Mouse (Mus musculus): ENCODE results near the gene Myef2.
A peak's percentile ranks its signal among the peaks of the same experiment; 100 is the strongest.
"Not testable (repeated sequence)": the region's sequence is repeated elsewhere in the genome, so short reads cannot be mapped to it uniquely, and the experiment has no call there.

The Myef2 gene

DNA sequence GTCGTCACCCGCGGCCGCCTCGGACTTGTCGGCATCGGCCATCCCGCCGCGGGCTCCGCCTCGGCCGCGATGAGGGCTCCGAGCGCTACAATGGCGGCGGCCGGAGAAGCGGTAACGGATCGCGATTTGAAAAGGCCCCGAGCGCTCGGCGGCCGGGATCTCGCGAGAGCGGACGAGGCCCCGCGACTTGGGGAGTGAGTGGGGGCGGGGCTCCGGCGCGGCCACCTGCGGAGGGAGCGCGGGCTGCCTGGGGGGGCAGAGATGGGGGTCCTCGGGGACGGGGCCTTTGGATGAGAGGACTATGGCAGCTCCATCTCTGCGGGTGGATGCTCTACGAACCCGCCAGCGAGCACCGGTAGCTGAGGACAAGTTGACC is at the start of gene Myef2:
TSS of gene Myef2 (minus strand) at position 185 of the 376 bp plus-strand sequence.
- peak; percentile 91 for DNase-seq (ENCODE audit: low read depth)

DNA sequence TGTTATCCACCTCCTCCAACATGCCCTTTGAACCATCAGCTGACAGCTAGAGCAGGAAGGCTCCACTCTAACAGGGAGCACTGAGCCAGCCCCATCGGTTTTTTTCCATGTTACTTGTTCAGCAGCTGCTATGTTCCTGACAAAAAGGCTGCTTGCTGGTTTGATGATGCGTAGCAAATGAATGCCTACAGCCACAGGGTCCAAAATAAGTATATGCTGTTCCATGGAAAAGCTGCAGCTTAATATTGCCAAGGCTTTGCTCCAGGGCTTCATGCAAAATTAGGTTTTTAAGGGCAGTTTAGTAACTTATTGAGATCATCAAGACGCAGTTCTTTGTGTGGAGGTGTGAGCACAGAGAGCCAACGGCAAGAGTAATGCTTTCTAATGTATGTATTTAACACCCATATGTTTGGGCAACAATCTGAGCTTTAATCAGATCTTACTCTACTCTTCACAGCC is 38.6 kb upstream of the Myef2 start:
- no peak for DNase-seq (ENCODE audit: low read depth)

DNA sequence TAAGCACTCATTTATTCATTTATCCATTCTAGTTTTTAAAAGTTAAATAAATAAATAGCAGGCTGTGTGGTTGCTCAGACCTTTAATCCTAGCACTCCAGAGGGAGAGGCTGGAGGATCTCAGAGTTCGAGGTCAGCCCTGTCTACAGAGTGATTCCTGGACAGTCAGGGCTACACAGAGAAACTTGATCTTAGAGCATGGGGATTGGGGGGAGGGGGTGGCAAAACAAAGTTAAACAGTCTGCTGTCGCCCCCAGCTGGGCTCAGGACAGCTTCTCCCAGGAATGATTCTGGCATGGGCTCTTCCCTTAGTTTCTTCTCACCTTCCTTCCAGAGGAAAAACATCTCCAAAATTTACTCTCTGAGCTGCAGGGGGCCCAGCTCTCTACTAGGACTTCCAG is 32.0 kb upstream of the Myef2 start:
- no peak for DNase-seq (ENCODE audit: low read depth)

DNA sequence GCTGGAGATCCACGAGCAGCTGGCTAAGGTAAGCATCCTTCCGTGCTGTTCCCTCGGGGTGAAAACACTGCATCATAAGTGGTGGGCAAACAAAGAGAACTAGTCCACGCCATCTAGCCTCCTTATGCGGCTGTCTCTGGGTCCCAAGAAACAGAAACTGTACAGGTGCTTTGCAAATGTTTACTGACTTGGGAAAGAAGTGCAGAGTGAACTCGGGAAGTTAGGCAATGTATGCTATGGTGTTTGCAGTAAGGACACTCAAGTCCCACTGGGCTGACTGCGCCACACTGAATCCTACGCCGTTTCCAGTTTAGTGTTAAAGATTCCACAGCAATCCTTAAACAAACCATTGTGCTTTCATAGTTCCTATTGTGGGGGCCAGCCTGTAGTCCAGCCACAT is 30.8 kb upstream of the Myef2 start:
- DNase-seq (ENCODE audit: low read depth): no peak

DNA sequence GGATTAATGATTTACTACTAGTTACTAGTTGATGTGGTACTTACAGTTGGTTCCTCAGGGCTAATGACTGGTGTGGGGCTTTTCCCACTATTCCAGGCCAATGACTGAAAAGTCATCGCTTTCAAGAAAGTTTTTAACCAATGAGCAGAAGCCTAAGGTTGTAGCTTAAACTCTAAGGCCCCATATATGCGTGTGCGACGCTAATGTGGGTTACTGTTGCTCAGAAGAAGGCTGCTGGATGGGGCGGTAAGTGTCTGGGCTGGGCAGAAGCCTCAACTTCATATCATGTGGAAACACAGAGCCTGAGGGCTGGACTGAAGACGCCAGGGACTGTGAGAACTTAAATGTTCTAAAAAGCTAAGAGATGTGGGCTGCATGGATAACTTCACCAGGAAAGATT is 28.9 kb upstream of the Myef2 start, which contains the start of gene Slc12a1:
TSS of gene Slc12a1 (plus strand) at position 118 of the 400 bp plus-strand sequence.
- DNase-seq (ENCODE audit: low read depth): no peak

DNA sequence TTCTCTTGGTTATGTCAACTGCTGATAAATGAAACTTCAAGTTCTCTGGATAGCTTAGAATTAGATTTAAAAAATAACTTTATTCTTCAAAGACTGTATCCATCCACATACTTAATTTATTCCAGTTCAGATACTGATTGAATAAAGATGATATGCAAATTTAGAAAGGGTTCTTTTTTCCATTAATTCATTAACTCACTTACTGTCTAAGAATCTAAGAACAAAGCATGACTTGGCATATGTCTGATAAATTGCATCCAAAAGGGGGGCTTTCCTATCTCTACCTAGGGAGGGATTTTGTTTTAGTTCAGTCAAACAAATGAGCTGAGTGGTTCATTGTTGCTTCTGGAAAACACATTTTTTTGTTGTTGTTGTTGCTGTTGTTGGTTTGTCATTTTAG is 18.9 kb upstream of the Myef2 start:
- DNase-seq (ENCODE audit: low read depth): no peak

DNA sequence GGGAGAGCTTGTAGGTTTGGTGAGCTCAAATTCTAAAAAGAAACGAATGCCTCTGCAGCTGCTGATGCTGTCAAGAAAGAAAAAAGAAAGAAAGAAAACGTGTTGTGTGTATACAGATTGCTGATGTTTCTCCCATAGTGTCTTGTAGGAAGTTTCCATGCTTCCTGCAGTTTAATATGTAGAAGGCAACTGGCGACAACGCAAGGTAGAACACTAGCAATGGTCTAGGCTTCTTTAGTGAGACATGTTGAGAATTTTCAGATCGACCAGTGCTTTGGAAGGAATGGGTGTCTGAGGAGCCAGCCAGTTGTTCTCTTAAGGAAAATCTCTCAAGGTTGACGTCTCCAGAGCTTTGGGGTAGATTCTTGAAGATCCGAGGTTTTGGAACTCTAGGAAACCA is 13.4 kb upstream of the Myef2 start:
- no peak for DNase-seq (ENCODE audit: low read depth)

DNA sequence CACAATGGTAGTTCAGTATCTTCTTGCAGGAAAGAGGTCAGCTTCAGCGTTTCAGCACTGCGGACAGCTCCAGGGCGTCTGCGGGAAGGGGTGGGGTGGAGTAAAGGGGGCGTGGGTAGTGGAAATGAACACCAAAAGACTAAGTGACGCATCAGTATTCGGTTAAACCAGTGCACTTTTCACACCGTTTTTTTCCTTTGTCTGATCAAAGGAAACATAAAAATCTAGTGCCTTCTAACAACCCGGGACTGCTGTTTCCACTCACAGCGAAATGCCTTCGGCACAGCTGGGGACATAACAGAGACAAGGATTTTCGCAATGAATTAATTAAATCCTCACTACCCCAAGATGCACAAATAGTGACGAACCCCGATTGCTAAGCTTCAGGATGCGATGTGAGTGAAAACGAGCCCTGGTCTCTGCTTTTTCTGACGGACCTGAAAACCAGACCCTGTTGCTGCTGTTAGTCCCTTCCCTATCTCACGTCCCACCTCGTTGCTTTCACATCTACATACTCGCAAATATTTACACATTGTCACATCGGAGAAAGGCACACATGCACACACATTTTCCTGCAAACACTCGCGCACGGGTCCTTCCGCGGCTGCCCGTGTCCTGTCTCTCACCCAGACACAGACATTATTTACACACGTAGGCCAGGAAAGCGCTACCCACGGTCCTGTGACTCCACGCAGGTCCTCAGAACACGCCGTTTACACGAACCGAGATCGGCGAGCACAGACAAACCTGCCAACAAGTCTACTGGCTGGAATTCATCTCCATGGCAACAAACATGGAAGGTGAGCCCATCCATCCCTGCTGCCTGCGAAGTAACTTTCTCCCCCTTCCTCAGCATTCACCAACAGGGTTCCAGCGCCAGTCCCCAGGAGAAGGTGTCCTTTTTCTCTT is 12.7 kb upstream of the Myef2 start, which contains the start of gene Ctxn2:
TSS of gene Ctxn2 (plus strand) at position 790 of the 909 bp plus-strand sequence.
- peak; percentile 79 for DNase-seq (ENCODE audit: low read depth)

DNA sequence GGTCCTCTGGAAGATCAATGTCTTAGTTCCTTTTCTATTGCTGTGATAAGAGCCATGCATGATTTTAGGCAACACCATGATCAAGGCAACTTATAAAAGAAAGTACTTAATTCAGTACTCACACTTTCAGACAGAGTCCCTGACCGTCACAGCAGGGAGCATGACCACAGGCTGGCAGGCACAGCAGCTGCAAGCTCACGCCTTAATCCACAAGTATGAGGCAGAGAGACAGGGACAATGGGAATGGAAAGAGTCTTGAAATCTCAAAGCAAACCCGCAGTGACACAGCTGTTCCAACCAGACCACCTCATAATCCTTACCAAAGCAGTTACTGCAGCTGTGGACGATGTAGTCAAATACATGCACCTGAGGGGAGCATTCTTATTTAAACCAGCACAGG is 10.7 kb upstream of the Myef2 start:
- no peak for DNase-seq (ENCODE audit: low read depth)

DNA sequence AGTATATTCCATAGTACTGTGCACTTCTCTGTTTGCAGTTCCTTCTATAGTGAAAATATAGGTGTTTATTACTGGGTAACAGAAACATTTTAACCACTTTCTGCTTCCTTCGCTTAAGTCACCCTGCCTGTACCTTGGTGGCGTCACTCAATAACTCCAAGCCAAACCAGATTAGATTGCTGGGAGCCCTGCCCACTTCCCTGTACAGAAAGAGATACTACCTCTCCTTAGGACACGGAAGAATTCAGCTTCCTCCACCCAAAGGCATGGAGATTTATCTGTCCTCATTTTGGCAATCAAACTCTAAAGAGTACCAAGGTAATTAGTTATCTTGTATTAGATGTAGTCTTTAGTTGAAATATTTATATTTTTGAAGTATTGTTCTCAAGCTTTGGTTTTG is 3.3 kb upstream of the Myef2 start:
- DNase-seq (ENCODE audit: low read depth): no peak

DNA sequence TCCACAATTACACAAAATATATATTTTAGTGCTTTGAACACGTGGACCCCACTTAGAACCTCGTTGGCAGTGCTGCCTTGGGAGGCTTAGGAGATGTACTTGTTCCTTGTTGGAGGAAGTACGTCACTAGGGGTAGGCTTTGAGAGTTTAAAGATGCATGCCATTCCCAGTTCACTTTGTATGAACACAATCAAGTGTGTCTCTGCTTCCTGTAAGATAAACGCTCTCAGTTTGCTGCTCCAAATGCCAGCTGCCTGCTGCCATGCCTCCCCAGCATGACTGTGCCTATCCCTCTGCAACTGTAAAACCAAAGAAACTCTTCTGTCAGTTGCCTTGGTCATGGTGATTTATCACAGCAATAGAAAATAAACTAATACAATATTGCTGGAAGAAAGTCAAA is 2.4 kb upstream of the Myef2 start:
- no peak for DNase-seq (ENCODE audit: low read depth)

DNA sequence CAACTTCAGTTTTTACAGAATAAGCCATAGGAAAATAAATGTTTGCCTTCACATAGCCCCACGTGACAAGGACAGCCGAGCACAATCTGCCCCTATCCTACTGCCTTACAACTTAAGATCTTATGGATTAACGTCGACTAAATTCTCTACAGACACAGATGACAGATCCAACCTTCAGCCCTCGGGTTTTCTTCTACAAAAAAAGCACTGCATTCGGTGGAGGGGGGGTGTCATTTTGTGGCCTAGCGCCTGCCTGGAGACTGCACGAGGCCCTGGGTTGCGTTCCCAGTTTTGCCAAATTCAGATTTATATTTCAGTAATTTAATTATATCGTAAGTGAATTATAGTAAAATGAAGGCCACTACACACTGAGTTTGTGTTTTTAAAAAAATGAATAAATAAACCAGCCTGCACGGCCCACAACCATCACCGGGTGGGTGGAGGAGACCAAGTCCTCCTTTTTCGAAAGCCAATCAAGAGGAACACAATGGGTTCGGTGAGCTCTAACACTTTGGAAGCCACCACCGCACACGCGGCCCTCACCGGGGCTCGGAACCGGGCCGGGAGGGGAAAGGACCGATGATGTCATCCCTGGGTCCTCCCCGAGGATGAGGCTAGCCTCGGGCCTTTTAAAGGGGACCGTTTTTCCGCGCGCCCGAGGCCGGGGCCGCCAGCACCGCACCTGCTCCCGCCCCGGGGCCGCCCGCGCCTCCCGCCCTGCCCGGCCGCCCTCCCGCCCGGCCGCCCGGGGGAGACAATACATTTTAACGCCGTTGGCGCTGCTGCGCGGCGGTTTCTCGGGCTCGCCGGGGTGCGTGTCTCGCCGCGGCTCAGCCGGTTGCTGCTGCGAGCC is 611 bp downstream of the Myef2 start:
- peak; percentile 71 for DNase-seq (ENCODE audit: low read depth)

DNA sequence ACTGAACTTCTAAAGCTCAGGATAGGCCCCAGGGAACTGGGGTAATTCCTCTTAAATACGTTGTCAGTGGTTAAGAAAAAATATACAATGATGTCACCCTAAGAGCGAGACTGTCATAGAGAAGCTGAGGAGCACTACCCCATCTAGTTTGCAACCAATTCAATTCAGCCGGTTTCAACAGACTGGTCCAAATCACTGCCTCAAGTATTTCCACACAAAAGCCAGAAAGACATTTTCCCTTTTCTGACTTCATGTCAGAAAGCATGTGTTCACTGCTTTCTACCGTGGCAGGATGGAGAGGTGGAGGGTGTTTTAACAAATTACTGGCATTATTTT is 1.2 kb downstream of the Myef2 start:
- peak; percentile 51 for DNase-seq (ENCODE audit: low read depth)

DNA sequence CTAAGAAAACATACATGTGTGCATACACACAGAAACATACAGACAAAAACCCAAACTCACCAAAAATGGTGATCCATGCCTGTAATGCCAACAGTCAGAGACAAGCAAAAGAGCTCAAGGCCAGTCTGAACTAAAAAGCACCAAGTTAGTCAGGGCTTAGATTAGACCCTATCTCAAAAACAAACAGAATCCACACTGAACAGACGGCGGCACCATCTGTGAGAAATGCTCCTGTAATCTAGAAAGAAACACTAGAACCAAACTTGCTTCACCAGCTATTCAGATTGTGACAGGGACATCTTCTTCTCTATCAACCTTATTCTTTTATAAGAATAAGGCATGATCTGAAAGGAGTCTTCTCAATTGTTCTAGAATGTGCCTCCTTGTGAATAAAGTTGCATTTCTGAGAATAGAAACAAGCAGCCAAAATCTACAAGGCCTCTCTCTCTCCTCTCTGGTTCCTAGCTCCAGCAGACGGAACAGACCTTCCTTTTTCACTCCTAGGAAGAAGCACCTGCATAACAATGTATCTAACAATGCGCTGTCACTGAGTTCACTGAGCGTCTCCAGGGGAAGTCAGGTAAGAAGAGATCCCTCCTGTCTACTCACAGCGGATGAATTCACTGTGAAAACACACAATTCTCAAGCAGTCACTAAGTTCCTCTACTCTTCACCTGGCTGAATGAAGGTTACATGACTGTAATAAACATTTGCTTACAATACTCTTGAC is 3.9 kb downstream of the Myef2 start:
- no peak for DNase-seq (ENCODE audit: low read depth)

DNA sequence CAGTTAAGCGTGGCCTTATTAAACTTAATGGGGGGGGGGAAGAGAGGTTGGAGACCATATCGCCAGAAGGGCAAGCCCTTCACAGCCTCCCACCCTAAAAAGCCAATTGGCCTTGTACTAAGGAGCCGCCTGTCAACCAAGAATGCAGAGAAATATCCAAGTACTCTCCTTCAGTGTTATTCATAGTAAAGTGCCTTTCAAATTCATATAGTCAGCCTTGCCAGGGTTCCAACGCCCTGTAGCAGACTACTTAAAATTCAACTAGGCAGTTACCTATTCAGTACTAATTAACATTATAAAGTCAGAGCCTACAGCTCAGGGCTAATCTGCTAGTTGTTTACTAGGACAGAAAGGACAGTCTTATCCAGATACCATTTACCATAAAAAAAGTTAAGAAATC is 16.9 kb downstream of the Myef2 start:
- not testable (repeated sequence) for DNase-seq (ENCODE audit: low read depth)

DNA sequence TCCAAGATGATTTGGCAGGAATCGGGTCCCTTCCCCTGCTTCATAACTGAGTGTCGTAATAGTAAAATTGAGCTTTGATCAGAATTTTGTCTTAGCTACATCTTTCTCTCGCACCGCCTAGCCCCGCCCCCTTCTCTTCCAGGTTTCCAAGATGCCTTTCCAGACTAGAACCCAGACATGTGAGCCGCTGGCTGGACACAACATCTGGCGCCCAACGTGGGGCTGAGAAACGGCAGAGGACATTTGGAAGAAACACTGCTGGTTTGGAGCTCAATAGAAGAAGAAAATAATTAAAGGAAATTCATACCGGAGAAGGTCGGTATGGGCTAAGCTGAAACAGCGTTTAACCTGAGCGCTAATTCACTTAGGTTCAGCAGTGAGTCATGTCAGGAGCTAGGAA is 19.0 kb downstream of the Myef2 start:
- not testable (repeated sequence) for DNase-seq (ENCODE audit: low read depth)

DNA sequence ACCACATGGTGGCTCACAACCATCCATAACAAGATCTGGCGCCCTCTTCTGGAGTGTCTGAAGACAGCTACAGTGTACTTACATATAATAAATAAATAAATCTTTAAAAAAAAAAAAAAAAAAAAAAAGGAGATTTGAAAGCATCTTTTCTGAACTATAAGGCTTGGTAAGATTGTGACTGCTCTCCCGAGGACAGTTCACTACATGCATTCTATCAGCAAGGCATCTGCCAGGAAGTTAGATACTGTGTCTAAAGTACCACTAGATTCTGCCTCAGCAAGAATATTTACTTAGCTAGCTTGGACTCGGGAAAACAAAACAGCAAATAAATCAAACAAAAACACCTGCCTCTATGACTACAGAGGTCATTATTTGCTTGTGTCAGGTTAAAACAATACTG is 31.3 kb downstream of the Myef2 start:
- DNase-seq (ENCODE audit: low read depth): peak; percentile 4

DNA sequence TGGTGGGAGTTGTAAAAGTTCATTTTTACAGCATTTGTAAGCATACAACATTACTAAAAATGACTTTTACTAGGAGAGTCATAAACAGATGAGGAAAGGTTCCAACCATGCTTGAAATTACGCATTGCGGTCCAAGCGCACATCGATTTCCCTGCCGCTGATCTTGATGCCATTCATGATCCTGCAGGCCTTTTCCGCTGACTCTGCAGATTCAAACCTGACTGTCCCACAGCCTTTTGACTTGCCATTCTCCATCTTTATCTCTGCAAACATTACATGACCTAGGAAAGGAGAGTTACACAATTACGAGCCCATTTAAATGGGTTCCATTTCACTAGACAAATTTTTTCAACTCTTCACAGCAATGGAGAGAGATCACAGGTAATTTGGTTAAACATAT is 34.7 kb downstream of the Myef2 start:
- DNase-seq (ENCODE audit: low read depth): no peak

DNA sequence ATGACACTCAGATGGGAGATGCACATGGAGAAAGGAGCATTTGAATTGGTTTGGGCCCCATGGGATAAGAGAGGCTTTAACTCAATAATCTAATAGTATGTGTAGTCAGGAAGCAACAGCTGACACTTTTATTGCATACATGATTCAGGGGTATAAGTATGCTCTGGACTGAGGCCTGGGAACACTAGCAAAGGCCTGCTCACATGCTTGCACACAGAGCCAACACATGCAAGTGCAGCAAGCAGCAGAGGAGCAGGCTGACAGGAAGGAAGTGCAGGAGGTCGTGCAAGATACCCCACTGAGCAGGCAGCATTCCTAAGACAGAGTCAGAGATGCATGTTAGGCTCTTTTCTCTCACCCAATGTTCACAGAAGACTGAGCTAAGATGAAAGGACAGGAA is 39.6 kb downstream of the Myef2 start:
- no peak for DNase-seq (ENCODE audit: low read depth)

DNA sequence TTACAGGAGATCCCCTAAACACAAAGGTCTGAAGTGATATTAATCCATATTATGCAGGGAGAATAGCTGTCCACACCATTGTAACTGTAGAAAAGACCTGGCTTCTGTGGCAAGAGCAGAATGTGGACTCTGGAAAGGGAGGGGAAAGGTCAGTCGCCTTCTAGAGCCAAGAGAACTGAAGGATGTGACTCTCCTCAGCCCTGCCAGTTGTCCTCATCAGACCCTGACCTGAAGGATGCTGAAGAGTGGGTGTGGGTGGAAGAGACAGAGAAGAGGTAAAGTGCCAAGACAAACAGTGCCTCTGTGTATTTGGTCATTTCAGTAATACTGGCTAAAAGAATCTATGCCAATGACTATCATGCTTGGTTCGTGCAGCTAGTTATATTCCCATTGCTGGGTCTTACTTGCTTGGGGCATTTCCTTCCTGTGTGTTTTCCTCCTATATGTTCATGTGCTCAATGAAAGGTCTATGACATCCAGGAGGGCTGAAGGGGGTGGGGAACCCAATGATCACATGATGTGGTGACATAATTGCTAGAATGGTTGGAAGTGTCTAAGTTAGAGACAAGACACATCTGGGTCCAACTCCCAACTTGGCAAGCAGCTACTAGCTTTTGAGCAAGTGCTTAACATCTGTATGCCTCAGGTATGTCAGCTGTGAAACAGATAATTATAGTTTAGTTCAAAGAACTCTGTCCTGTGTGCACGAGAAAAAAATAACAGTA is 50.2 kb downstream of the Myef2 start:
- no peak for DNase-seq (ENCODE audit: low read depth)

DNA sequence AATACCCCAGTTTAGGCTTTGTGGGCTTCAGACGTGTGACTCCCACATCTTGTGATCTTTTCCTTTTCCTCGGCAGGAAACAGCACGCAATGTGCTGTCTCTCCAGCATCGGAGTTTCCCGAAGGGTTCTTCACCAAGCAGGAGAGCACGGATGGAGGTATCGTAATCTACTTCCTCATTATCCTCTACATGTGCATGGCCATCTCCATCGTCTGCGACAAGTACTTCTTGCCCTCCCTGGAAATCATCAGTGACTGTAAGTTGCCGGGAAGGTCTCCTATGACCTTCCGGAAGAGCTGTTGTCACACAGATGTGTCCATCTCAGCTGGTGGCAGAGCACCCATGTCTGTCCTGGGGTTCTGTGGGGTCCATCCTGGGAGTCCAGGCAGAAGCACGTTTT is 54.8 kb downstream of the Myef2 start:
- DNase-seq (ENCODE audit: low read depth): no peak

DNA sequence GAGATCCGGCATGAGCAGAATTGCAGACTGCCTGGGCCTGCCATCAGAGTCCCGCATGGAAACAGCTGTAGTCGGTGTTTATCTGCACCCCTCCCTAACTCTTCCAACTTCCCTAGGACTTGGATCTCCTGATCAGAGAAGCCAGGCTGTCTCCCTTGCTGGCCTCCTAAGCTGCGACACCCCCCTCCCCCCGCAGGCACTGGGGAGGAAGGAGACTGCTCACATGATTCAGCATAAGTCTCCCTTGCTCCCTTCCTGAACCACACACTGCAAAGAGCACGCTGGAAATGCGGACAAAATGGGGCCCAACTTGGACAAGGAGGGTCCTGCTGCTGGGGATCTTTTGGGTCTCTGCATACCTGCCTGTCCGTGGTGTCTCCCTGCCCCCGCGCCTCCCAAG is 55.6 kb downstream of the Myef2 start, which contains the start of gene Slc24a5:
TSS of gene Slc24a5 (plus strand) at position 231 of the 400 bp plus-strand sequence.
- no peak for DNase-seq (ENCODE audit: low read depth)
